Mouse (Mus musculus) testis, adult 2 months (tissue): ENCODE results near the gene Rnf181. TPM values are rescaled to one million over a fixed set of nuclear protein-coding genes. Genes with fewer than 3 reads are reported as not detected.

Experiments used
- H3K27ac ChIP-seq: fragments of 200-500 bp; 2 replicates; pipeline ENCODE4 v1.5.1; 2012; ENCODE audit warnings: low read depth, low read length; ENCODE audit not compliant: control insufficient read depth, insufficient read depth
- H3K27me3 ChIP-seq: fragments of 200-500 bp; 2 replicates; pipeline ENCODE4 v1.6.1; 2012; ENCODE audit warnings: mild to moderate bottlenecking, low read length, moderate library complexity; ENCODE audit not compliant: control insufficient read depth, insufficient read depth
- H3K36me3 ChIP-seq: fragments of 200-500 bp; 2 replicates; pipeline ENCODE4 v1.6.1; 2012; ENCODE audit warnings: mild to moderate bottlenecking, low read length; ENCODE audit not compliant: control insufficient read depth, insufficient read depth
- H3K4me1 ChIP-seq: fragments of 200-500 bp; 2 replicates; pipeline ENCODE4 v1.6.1; 2012; ENCODE audit warnings: low read length; ENCODE audit not compliant: control insufficient read depth, insufficient read depth
- H3K4me3 ChIP-seq: fragments of 200-500 bp; 2 replicates; pipeline ENCODE4 v1.5.1; 2012; ENCODE audit warnings: low read depth, mild to moderate bottlenecking, low read length, moderate library complexity, mixed read lengths; ENCODE audit not compliant: control insufficient read depth
- CTCF ChIP-seq: fragments of 200-500 bp; IDR thresholded peaks from 2 replicates; pipeline ENCODE4 v1.5.1; 2012; ENCODE audit warnings: low read depth, mild to moderate bottlenecking, inconsistent platforms, low read length, moderate library complexity; ENCODE audit not compliant: control insufficient read depth, insufficient read depth, insufficient replicate concordance
- POLR2A ChIP-seq: fragments of 200-500 bp; IDR thresholded peaks from 2 replicates; pipeline ENCODE4 v1.6.1; 2012; ENCODE audit warnings: low read depth, mild to moderate bottlenecking, inconsistent platforms, low read length, moderate library complexity; ENCODE audit not compliant: control insufficient read depth
- polyA plus RNA-seq: library from polyadenylated mRNA; depleted of rRNA; stranded (reverse); fragments of >200 nt; gene quantifications from 2 replicates; pipeline ENCODE4 v1.2.3, GENCODE M21; 2012; rRNA removed

Gene Rnf181
- polyA plus RNA-seq, 1 experiment, result 298 TPM

DNA sequence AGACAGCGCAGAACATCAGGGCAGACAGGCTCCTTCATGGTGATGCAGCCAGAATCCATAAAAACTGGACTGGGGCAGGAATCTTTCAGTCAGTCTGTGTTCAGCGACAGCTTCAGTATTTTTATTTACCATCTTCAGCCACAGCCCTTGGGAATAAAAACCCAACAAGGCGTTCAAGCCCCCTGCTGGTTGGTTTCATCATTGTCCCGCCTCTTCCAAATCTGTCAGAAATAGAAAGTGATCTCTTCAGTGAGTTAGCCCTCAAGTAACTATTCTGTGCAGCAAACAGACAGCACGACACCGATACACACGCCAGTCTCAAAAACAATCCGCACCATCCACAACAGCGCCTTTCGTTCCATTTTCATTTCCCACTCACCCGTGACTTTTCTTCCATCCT lies 47.7 kb downstream of the Rnf181 start:
- H3K27ac ChIP-seq, result no peak overlapping the region
- no peak overlapping the region for H3K4me3 ChIP-seq
- H3K27me3 ChIP-seq, result no peaks in the 10 kb centered on the region
- no peak for TF ChIP-seq POLR2A
- no peak for TF ChIP-seq CTCF
- no peaks in the 10 kb centered on the region for H3K4me1 ChIP-seq
- H3K36me3 ChIP-seq, result peaks cover 8% of the 10 kb centered on the region

DNA sequence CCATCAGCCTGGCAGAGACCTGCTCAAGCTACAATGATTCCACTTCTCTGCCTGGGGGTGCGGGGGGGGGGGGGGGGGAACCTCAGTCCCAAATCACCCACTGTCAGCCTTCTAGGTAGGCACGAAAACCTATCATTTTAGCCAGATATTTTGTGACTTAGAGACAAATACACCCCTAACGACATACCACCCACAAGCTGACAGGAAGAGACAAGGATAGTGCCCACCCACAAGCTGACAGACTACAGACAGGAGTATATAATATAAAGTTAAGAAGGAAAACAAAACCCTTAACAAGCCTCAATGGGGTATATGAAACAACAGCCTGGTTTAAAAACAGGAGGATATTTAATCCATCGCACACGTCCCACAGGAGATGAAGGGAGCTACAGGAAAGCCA lies 48.3 kb downstream of the Rnf181 start:
- TF ChIP-seq POLR2A, result no peak
- no peak for TF ChIP-seq CTCF
- H3K27ac ChIP-seq, result no peak overlapping the region
- no peak overlapping the region for H3K4me3 ChIP-seq
- peaks cover 8% of the 10 kb centered on the region for H3K36me3 ChIP-seq
- H3K27me3 ChIP-seq, result no peaks in the 10 kb centered on the region
- H3K4me1 ChIP-seq, result no peaks in the 10 kb centered on the region

DNA sequence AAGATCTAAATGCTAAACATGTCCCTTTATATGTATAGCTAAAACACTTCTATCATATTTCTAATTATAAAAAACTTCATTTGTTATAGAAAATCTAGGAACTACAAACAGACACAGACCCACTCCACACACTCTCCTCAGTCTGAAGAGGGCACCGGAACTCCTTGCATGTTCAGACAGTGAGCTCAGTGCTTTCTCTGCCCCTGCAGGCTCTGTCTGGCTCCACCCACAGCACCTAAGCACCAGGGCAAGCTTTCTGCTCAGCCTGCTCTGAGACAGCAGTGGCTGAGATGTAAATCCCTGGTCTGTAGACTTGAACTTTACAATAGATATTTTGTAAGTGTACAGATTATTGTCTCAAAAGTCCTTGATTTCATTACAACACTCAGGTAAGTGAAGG lies 50.7 kb downstream of the Rnf181 start:
- no peak overlapping the region for H3K27ac ChIP-seq
- no peaks in the 10 kb centered on the region; the same call in 1 of the 2 replicates for H3K4me1 ChIP-seq
- H3K36me3 ChIP-seq, result peaks cover 8% of the 10 kb centered on the region
- no peak overlapping the region for H3K4me3 ChIP-seq
- TF ChIP-seq CTCF, result no peak
- TF ChIP-seq POLR2A, result no peak
- H3K27me3 ChIP-seq, result no peaks in the 10 kb centered on the region

DNA sequence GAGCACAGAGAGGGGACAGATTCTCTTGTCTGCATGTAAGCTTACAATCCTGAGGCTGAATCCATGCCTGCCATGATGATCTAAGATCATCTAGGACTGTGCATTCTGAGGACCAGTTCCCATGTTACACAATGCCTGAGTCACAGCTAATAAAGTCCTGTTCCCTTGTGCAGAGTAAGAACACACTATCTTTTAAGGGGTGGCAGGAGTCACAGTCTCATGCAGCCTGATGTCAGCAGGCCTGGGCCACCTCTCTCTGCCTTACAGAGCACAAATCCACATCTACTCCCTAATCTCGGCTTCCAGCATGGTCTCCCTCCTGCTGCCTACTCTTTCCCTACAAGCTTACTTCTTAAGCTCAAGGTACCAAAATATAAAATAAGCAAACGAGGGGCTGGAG lies 51.4 kb downstream of the Rnf181 start:
- H3K27me3 ChIP-seq, result no peaks in the 10 kb centered on the region
- H3K4me3 ChIP-seq, result no peak overlapping the region
- no peak overlapping the region for H3K27ac ChIP-seq
- no peak for TF ChIP-seq POLR2A
- no peak for TF ChIP-seq CTCF
- H3K4me1 ChIP-seq, result no peaks in the 10 kb centered on the region; the same call in 1 of the 2 replicates
- H3K36me3 ChIP-seq, result peaks cover 6% of the 10 kb centered on the region

DNA sequence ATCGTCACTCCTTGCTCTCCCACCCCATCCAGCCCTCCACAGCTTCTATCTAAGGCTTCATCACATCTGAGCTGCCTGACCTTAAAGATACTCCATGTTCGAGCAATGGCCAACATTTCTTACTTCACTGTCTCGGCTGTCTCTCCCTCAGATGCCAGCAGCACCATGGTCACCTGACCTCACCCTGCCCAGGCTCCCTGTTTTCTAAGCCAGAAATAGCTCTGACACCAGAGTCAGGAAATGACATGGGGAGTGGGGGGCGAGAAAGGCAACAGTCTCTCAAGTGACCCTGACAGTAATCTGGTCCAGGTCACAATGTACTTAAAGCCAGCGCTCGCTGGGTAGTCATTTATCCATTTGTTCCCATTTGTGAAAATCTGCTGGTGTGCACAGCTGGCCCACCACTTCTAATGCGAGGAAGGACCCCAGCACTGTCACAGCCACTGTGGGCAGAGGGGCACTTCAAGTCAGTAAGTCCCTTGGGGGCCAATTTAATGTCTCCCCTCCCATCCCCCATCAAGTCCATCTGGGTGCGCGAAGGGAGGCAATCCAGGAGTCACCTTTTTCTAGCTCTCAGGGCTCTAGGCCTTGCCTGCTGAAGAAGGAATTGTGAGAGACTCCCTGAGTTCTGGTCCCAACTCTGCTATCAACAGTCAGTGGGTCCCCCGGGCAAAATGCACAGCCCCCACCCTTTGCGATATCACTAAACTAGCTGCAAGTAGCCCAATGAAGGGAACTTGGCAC lies 53.5 kb downstream of the Rnf181 start:
- Histone ChIP-seq H3K36me3 (peaks cover 1% of the 10 kb centered on the region), H3K4me3 (no peak overlapping the region), H3K27me3 (no peaks in the 10 kb centered on the region), H3K4me1 (no peaks in the 10 kb centered on the region; the same call in 1 of the 2 replicates), H3K27ac (no peak overlapping the region)
- no peak for TF ChIP-seq CTCF
- no peak for TF ChIP-seq POLR2A

DNA sequence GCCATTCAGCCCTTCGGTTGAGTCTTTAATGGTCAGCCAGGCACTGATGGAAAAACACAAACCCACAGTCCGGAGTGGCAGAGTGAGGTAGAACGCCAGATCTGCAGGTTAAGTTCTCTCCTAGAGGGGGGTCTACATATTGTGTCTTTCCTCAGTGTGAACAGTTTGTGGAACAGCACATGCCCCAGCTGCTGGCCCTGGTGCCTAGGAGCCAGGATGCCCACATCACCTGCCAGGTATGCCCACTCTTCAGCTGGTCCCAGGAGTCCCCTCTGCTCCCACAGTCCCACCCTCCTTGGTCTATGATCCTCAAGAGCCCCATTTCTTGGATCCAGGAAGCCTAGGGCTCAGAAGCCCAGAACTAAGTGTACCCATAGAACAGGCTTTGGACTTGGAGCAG lies 54.6 kb downstream of the Rnf181 start:
- no peak for TF ChIP-seq POLR2A
- TF ChIP-seq CTCF, result no peak
- H3K36me3 ChIP-seq, result no peaks in the 10 kb centered on the region
- H3K27ac ChIP-seq, result no peak overlapping the region
- no peaks in the 10 kb centered on the region; the same call in 1 of the 2 replicates for H3K4me1 ChIP-seq
- no peak overlapping the region for H3K4me3 ChIP-seq
- H3K27me3 ChIP-seq, result no peaks in the 10 kb centered on the region

Other genes with a start within 250 kb of the Rnf181 start
- gene Atoh8, start 131.4 kb downstream of the Rnf181 start, polyA plus RNA-seq, result 390 and 420 TPM in 2 replicates
- gene Sftpb, start 62.3 kb downstream of the Rnf181 start, polyA plus RNA-seq, result 0.06 and 0.16 TPM in 2 replicates
- gene Usp39, start 21.8 kb downstream of the Rnf181 start, polyA plus RNA-seq, result 29.0 and 29.3 TPM in 2 replicates
- gene 0610030E20Rik, start 19.6 kb downstream of the Rnf181 start, polyA plus RNA-seq, result 19.6 and 21.5 TPM in 2 replicates
- gene Tmem150a, start 11.5 kb downstream of the Rnf181 start, polyA plus RNA-seq, result 6.6 and 8.7 TPM in 2 replicates
- gene Vamp5, start 13.5 kb upstream of the Rnf181 start, polyA plus RNA-seq, result 25.8 and 26.6 TPM in 2 replicates
- 14.8 and 16.0 TPM in 2 replicates for gene Vamp8, start 23.7 kb upstream of the Rnf181 start, polyA plus RNA-seq
- gene Ggcx, start 47.4 kb upstream of the Rnf181 start, polyA plus RNA-seq, result 4.0 and 4.1 TPM in 2 replicates
- gene Mat2a, start 72.6 kb upstream of the Rnf181 start, polyA plus RNA-seq, result 55.5 and 67.4 TPM in 2 replicates
- gene Sh2d6, start 154.8 kb upstream of the Rnf181 start, polyA plus RNA-seq, result 76.8 and 77.0 TPM in 2 replicates
- 1.3 and 4.1 TPM in 2 replicates for gene Capg, start 177.4 kb upstream of the Rnf181 start, polyA plus RNA-seq
- 40.2 and 46.0 TPM in 2 replicates for gene Elmod3, start 231.5 kb upstream of the Rnf181 start, polyA plus RNA-seq
- gene Retsat, start 231.5 kb upstream of the Rnf181 start, polyA plus RNA-seq, result 9.4 and 11.0 TPM in 2 replicates